Mouse (Mus musculus) Patski (cell line): ENCODE results near the gene Olfr576. TPM values are rescaled to one million over a fixed set of nuclear protein-coding genes. Genes with fewer than 3 reads are reported as not detected.

Experiments
- ATAC-seq: fragments of 100-300 bp; one replicate; pipeline ENCODE4 v1.8.0; 2021
- CTCF ChIA-PET: fragments of 350-600 bp; sonication (Branson Sonifier 250); formaldehyde crosslinking; loops from one replicate; lab custom pipeline; 2022; ENCODE audit warnings: inconsistent platforms; lab: Charles Lee
- POLR2A ChIA-PET: fragments of 350-600 bp; sonication (Branson Sonifier 250); formaldehyde crosslinking; loops from one replicate; lab custom pipeline; 2022; ENCODE audit warnings: antibody characterized with exemption, inconsistent platforms; lab: Charles Lee
- DNase-seq: peaks from one replicate; pipeline ENCODE4 v3.0.0-alpha.2; 2011; ENCODE audit warnings: low read depth, low spot score
- H3K27me3 ChIP-seq: fragments of 371-371 bp; one replicate; pipeline ENCODE4 v1.5.1; 2021
- CTCF ChIP-seq: fragments of 100-300 bp; IDR thresholded peaks from one replicate; pipeline ENCODE4 v1.5.1; 2021
- in situ Hi-C: fragments of 300-500 bp; cut with MboI; formaldehyde crosslinking; loops from 3 replicates; pipeline ENCODE4 v1.11.1; 2018; ENCODE audit warnings: low pct_unique_long_range_greater_than_20kb, mixed read lengths
- polyA plus RNA-seq: library from polyadenylated mRNA; unstranded; gene quantifications from one replicate; pipeline ENCODE4 v1.2.3, GENCODE M21; 2021

The Olfr576 gene
- polyA plus RNA-seq, 1 experiment from 2014 or later: not detected

- ChIA-PET CTCF (no interaction called here), POLR2A (no interaction called here)
- TF ChIP-seq CTCF: no peak
- DNase-seq (no peak), ATAC-seq (no peak)
- in situ Hi-C loops: no loop called here
- H3K27me3 ChIP-seq: no peaks in the 10 kb centered on the region
Observed at GRCm38 (mm10) chr7:102958137-102958536, 4.3 kb upstream of the Olfr576 start.

- ChIA-PET CTCF (no interaction called here), POLR2A (no interaction called here)
- TF ChIP-seq CTCF: no peak
- ATAC-seq (no peak), DNase-seq (no peak)
- in situ Hi-C loops: no loop called here
- H3K27me3 ChIP-seq: no peaks in the 10 kb centered on the region
Observed at GRCm38 (mm10) chr7:102958593-102958992, 3.9 kb upstream of the Olfr576 start, which contains the start of gene Olfr575. Olfr575 (minus strand) TSS chr7:102958775.

GRCm38 (mm10) chr7:102974399-102974798, 11.9 kb downstream of the Olfr576 start:
- in situ Hi-C loops: no loop called here
- H3K27me3 ChIP-seq: no peaks in the 10 kb centered on the region
- ChIA-PET POLR2A (no interaction called here), CTCF (no interaction called here)
- DNase-seq: no peak
- ATAC-seq: no peak
- TF ChIP-seq CTCF: no peak

GRCm38 (mm10) chr7:102975843-102976242, 13.4 kb downstream of the Olfr576 start, which contains the start of gene Olfr577:
Olfr577 (minus strand) TSS chr7:102975943.
- CTCF ChIA-PET: no interaction called here
- POLR2A ChIA-PET: no interaction called here
- TF ChIP-seq CTCF: no peak
- no peaks in the 10 kb centered on the region for H3K27me3 ChIP-seq
- no peak for DNase-seq
- in situ Hi-C loops: no loop called here
- ATAC-seq: no peak

- no peak for ATAC-seq
- POLR2A ChIA-PET: no interaction called here
- in situ Hi-C loops: no loop called here
- CTCF ChIA-PET: no interaction called here
- TF ChIP-seq CTCF: no peak
- H3K27me3 ChIP-seq: no peaks in the 10 kb centered on the region
- no peak for DNase-seq
Observed at GRCm38 (mm10) chr7:102989224-102989623, 26.8 kb downstream of the Olfr576 start, which contains the start of gene Olfr578. Olfr578 (minus strand) TSS chr7:102989324.

Other genes starting within 250 kb of the Olfr576 start
- not detected for gene Olfr33, start 243.6 kb upstream of the Olfr576 start, polyA plus RNA-seq
- gene Olfr559, start 235.2 kb upstream of the Olfr576 start, polyA plus RNA-seq: not detected
- not detected for gene Olfr560, start 203.3 kb upstream of the Olfr576 start, polyA plus RNA-seq
- gene Olfr78, start 203.2 kb upstream of the Olfr576 start, polyA plus RNA-seq: not detected
- gene Olfr561, start 191.4 kb upstream of the Olfr576 start, polyA plus RNA-seq: not detected
- gene Olfr564, start 159.2 kb upstream of the Olfr576 start, polyA plus RNA-seq: not detected
- not detected for gene Olfr566, start 103.9 kb upstream of the Olfr576 start, polyA plus RNA-seq
- not detected for gene Olfr568, start 85.5 kb upstream of the Olfr576 start, polyA plus RNA-seq
- not detected for gene Olfr569, start 71.8 kb upstream of the Olfr576 start, polyA plus RNA-seq
- gene Olfr570, start 68.1 kb upstream of the Olfr576 start, polyA plus RNA-seq: not detected
- gene Olfr571, start 45.1 kb upstream of the Olfr576 start, polyA plus RNA-seq: not detected
- gene Olfr572, start 38.3 kb upstream of the Olfr576 start, polyA plus RNA-seq: not detected
- gene Olfr573-ps1, start 20.1 kb upstream of the Olfr576 start, polyA plus RNA-seq: not detected
- not detected for gene Olfr574, start 14.2 kb upstream of the Olfr576 start, polyA plus RNA-seq
- gene Olfr575, start 3.9 kb upstream of the Olfr576 start, polyA plus RNA-seq: not detected
- gene Olfr577, start 13.3 kb downstream of the Olfr576 start, polyA plus RNA-seq: not detected
- not detected for gene Olfr578, start 26.7 kb downstream of the Olfr576 start, polyA plus RNA-seq
- not detected for gene Olfr582, start 75.4 kb downstream of the Olfr576 start, polyA plus RNA-seq
- gene Olfr583, start 88.6 kb downstream of the Olfr576 start, polyA plus RNA-seq: not detected
- not detected for gene Olfr584, start 119.2 kb downstream of the Olfr576 start, polyA plus RNA-seq
- gene Olfr585, start 135.1 kb downstream of the Olfr576 start, polyA plus RNA-seq: not detected
- not detected for gene Olfr586, start 163.0 kb downstream of the Olfr576 start, polyA plus RNA-seq
- gene Olfr588-ps1, start 178.2 kb downstream of the Olfr576 start, polyA plus RNA-seq: not detected
- not detected for gene Olfr589, start 193.7 kb downstream of the Olfr576 start, polyA plus RNA-seq
- not detected for gene Olfr591, start 215.7 kb downstream of the Olfr576 start, polyA plus RNA-seq
- gene Olfr592, start 222.1 kb downstream of the Olfr576 start, polyA plus RNA-seq: not detected
- gene Olfr593, start 249.2 kb downstream of the Olfr576 start, polyA plus RNA-seq: not detected